In the genomic region with DNA sequence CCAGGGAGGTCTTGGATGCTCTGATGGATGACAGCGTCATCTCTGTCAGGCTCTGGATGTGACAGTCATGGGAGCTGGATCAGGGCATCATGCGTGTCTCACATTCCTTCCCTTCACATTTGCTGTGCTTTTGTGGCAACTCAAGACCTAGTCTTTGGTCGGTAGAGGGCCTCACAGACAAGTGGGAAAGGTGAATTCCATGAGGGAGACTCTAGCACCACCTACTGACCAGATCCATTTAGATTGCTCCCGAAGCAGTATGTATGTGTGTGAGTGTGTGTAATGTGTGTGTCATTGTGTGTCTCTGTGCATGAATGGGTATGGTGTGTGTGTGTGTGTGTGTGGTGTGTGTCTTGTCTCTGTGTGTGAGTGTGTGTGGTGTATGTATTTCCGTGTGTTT, we compare ENCODE assay signal across 9 mouse cellular contexts. TPM values are rescaled to one million over a fixed set of nuclear protein-coding genes. Genes with fewer than 3 reads are reported as not detected.
DNase-seq lines count a peak whose midpoint lies in the region; ATAC-seq and TF ChIP-seq lines count a peak whose summit lies in the region.
"Had no signal": no experiment of that assay in that cellular context is flagged by ENCODE, and none has a peak within 500 bp of the region (broad histone marks: within the 10 kb centered on the region; RNA-seq: fewer than 3 reads in every experiment).

No protein-coding gene starts in this region.

- ATAC-seq in forebrain, embryonic 12.5 days (ENCODE audit: low FRiP score) = 0 out of 2 replicates have a peak, but pooled peaks have one; percentile 17
- no peak for ATAC-seq in forebrain, embryonic 16.5 days
- ATAC-seq in erythroblast, adult 5-6 weeks (replicated peaks; ENCODE audit: low FRiP score, poor library complexity, severe bottlenecking) = no peak

- H3K27me3 ChIP-seq in forebrain, embryonic 12.5 days = no peaks in the 10 kb centered on the region
- H3K27me3 ChIP-seq in forebrain, embryonic 16.5 days (replicated peaks; ENCODE audit: control insufficient read depth, insufficient read depth, low read length) = no peaks in the 10 kb centered on the region
- H3K27me3 ChIP-seq: lung, embryonic 15.5 days had no signal

- H3K9me3 ChIP-seq in forebrain, embryonic 12.5 days = no peaks in the 10 kb centered on the region
- no peaks in the 10 kb centered on the region for H3K9me3 ChIP-seq in forebrain, embryonic 16.5 days (ENCODE audit: control insufficient read depth, low read length)
- no peaks in the 10 kb centered on the region for H3K9me3 ChIP-seq in ES-E14 (ENCODE audit: control insufficient read depth, insufficient read depth, low read depth, low read length)
- H3K9me3 ChIP-seq: lung, embryonic 15.5 days had no signal

- H3K9ac ChIP-seq in forebrain, embryonic 12.5 days = no peak overlapping the region
- H3K9ac ChIP-seq in forebrain, embryonic 16.5 days (replicated peaks; ENCODE audit: low read depth, low read length) = no peak overlapping the region
- no peak overlapping the region for H3K9ac ChIP-seq in ES-E14 (ENCODE audit: insufficient read depth, low read depth, low read length, poor library complexity, severe bottlenecking)
- H3K9ac ChIP-seq: lung, embryonic 15.5 days had no signal

- in situ Hi-C loops in ES-E14 (cut with MboI; ENCODE audit: low sequenced_read_pairs in 2 of 2, unreplicated experiment in 2 of 2) = no loop called here

- TF ChIP-seq CTCF in cortical plate, adult 2 months (IDR thresholded peaks at IDR 0.05; ENCODE audit: extremely low read depth, insufficient read depth, low read length) = peak; percentile 100

- H3K27ac ChIP-seq in forebrain, embryonic 12.5 days = no peak overlapping the region
- no peak overlapping the region for H3K27ac ChIP-seq in forebrain, embryonic 16.5 days (ENCODE audit: low read length)
- H3K27ac ChIP-seq in ES-E14 (ENCODE audit: insufficient read depth, low read depth, low read length, poor library complexity, severe bottlenecking) = no peak overlapping the region
- H3K27ac ChIP-seq in cortical plate, adult 2 months (ENCODE audit: insufficient read depth, low read length) = no peak overlapping the region
- H3K27ac ChIP-seq: lung, embryonic 15.5 days had no signal

- peaks cover 61% of the 10 kb centered on the region for H3K36me3 ChIP-seq in forebrain, embryonic 12.5 days (replicated peaks)
- no peaks in the 10 kb centered on the region for H3K36me3 ChIP-seq in forebrain, embryonic 16.5 days (ENCODE audit: control insufficient read depth, insufficient read depth)
- H3K36me3 ChIP-seq in ES-E14 (ENCODE audit: control insufficient read depth, insufficient read depth, low read length, poor library complexity, severe bottlenecking) = peaks cover 8% of the 10 kb centered on the region

- no peaks in the 10 kb centered on the region for H3K4me1 ChIP-seq in forebrain, embryonic 12.5 days
- H3K4me1 ChIP-seq in forebrain, embryonic 16.5 days (replicated peaks; ENCODE audit: control insufficient read depth, insufficient read depth, low read length) = no peaks in the 10 kb centered on the region
- peaks cover 0 to 4% of the 10 kb centered on the region in 2 experiments; a peak in 1 of 4 replicates for H3K4me1 ChIP-seq in ES-E14 (ENCODE audit: control insufficient read depth in 2 of 2, insufficient read depth in 2 of 2, low read length in 2 of 2, poor library complexity in 1 of 2)
- no peaks in the 10 kb centered on the region for H3K4me1 ChIP-seq in cortical plate, adult 2 months (ENCODE audit: control insufficient read depth, insufficient read depth, low read length)
- H3K4me1 ChIP-seq: lung, embryonic 15.5 days had no signal

- no peak overlapping the region for H3K4me2 ChIP-seq in forebrain, embryonic 12.5 days
- no peak overlapping the region for H3K4me2 ChIP-seq in forebrain, embryonic 16.5 days (ENCODE audit: low read length)
- H3K4me2 ChIP-seq: lung, embryonic 15.5 days had no signal

- no peak overlapping the region for H3K4me3 ChIP-seq in forebrain, embryonic 12.5 days (replicated peaks)
- no peak overlapping the region for H3K4me3 ChIP-seq in forebrain, embryonic 16.5 days (replicated peaks; ENCODE audit: low read length)
- H3K4me3 ChIP-seq in ES-E14 (ENCODE audit: insufficient read depth in 1 of 2, low read depth in 1 of 2, low read length in 2 of 2, poor library complexity in 1 of 2, severe bottlenecking in 1 of 2) = no peak overlapping the region
- H3K4me3 ChIP-seq in cortical plate, adult 2 months (ENCODE audit: insufficient read depth, low read length) = no peak overlapping the region
- H3K4me3 ChIP-seq: lung, embryonic 15.5 days had no signal

- 48% methylated on average over 5 of the region's 5 CpGs for WGBS in forebrain, embryonic 12.5 days
- WGBS in forebrain, embryonic 16.5 days = 45% methylated on average over 5 of the region's 5 CpGs

- no peak for TF ChIP-seq POLR2A in cortical plate, adult 2 months (IDR thresholded peaks at IDR 0.05; ENCODE audit: extremely low read depth, insufficient read depth, low read length)

- intact Hi-C loops in heart, postnatal 36 days (cut with DNase I) = loop anchor here (1.0 to 5.0 kb wide), 2 partner anchors 98 to 247 kb away; no protein-coding TSS in a partner anchor

- peak; percentile 69 for DNase-seq in ES-E14 (ENCODE audit: low read depth, low spot score)
- peak; percentile 34 to 46 for DNase-seq in heart, postnatal 36 days
- DNase-seq in layer of hippocampus, adult 11-12 months (ENCODE audit: low spot score) = peak; percentile 87
- DNase-seq in lung, postnatal 36 days = peak; percentile 88

TF ChIP-seq in ES-E14, 5 proteins besides CTCF, POLR2A, EP300 and RAD21:
- TF ChIP-seq HCFC1 (IDR thresholded peaks at IDR 0.05; ENCODE audit: borderline replicate concordance, insufficient read depth, low read length) (0 out of 2 replicates have a peak, but pooled peaks have one; percentile 30), ZNF384 (IDR thresholded peaks at IDR 0.05; ENCODE audit: low read depth, low read length) (no peak)

RNA-seq across cellular contexts. Expression of gene Fbln1, which starts 43.5 kb away (rescaled TPM):
- polyA plus RNA-seq in forebrain, embryonic 12.5 days (2016; fragmentation: Nextera tagmentation; extraction: Ambion mirVana) = 101 and 112 TPM in 2 replicates
- polyA plus RNA-seq in forebrain, embryonic 16.5 days (2015; fragmentation: Nextera tagmentation; extraction: Ambion mirVana) = 50.9 and 55.5 TPM in 2 replicates
- total RNA-seq in ES-E14 (2012; rRNA removed) = 99.6 and 118 TPM in 2 replicates
- polyA plus RNA-seq in cortical plate, adult 2 months (2012; rRNA removed) = 8.7 and 10.9 TPM in 2 replicates
- 10 to 100 TPM; 88.9 to 98.0 TPM for total RNA-seq in heart, postnatal 36 days (2021)
- total RNA-seq in erythroblast, adult 5-6 weeks (2015; ENCODE audit: low replicate concordance) = not detected in 2 replicates
- not detected in 2 replicates for total RNA-seq in erythroblast, adult 5-6 weeks (2017; ENCODE audit: low replicate concordance)

Comparison
In these comparisons a context has a peak if more than half of its experiments do, and no peak if none do; other contexts are left out.
1. RNA of gene Fbln1, which starts 43.5 kb away (total RNA-seq): 99.6 to 118 TPM in ES-E14 and 88.9 to 98.0 TPM in heart, postnatal 36 days; not detected in erythroblast, adult 5-6 weeks; every median in the first group is over 10 times any median in the second.
2. Peak in every context shown above with its lines, with median percentiles within 50 percentile points of each other: DNase-seq.